Mouse (Mus musculus): ENCODE data around the gene Hsd17b11.

Hsd17b11 gene

GRCm38 (mm10) chr5:104021597-104022378 is at the start of gene Hsd17b11:
Hsd17b11 (minus strand) TSS chr5:104021919.
- DNase-seq (ENCODE audit: low spot score): peak; percentile 91

GRCm38 (mm10) chr5:104071048-104071447 is 49.3 kb upstream of the Hsd17b11 start:
- no peak for DNase-seq (ENCODE audit: low spot score)

GRCm38 (mm10) chr5:104068751-104069150 is 47.0 kb upstream of the Hsd17b11 start:
- no peak for DNase-seq (ENCODE audit: low spot score)

GRCm38 (mm10) chr5:104062773-104063551 is 41.2 kb upstream of the Hsd17b11 start:
- no peak for DNase-seq (ENCODE audit: low spot score)

GRCm38 (mm10) chr5:104061936-104062772 is 40.4 kb upstream of the Hsd17b11 start:
- DNase-seq (ENCODE audit: low spot score): no peak

- DNase-seq (ENCODE audit: low spot score): no peak
Measured at GRCm38 (mm10) chr5:104060429-104060828, 38.7 kb upstream of the Hsd17b11 start.

GRCm38 (mm10) chr5:104059628-104060027 is 37.9 kb upstream of the Hsd17b11 start:
- no peak for DNase-seq (ENCODE audit: low spot score)

GRCm38 (mm10) chr5:104058021-104058420 is 36.3 kb upstream of the Hsd17b11 start:
- DNase-seq (ENCODE audit: low spot score): no peak

- DNase-seq (ENCODE audit: low spot score): no peak
Measured at GRCm38 (mm10) chr5:104056295-104056694, 34.6 kb upstream of the Hsd17b11 start.

- DNase-seq (ENCODE audit: low spot score): no peak
Measured at GRCm38 (mm10) chr5:104055816-104056215, 34.1 kb upstream of the Hsd17b11 start.

GRCm38 (mm10) chr5:104054938-104055337 is 33.2 kb upstream of the Hsd17b11 start:
- no peak for DNase-seq (ENCODE audit: low spot score)

GRCm38 (mm10) chr5:104052956-104053355 is 31.2 kb upstream of the Hsd17b11 start:
- DNase-seq (ENCODE audit: low spot score): no peak

GRCm38 (mm10) chr5:104048139-104048538 is 26.4 kb upstream of the Hsd17b11 start:
- no peak for DNase-seq (ENCODE audit: low spot score)

- DNase-seq (ENCODE audit: low spot score): no peak
Measured at GRCm38 (mm10) chr5:104047200-104048105, 25.7 kb upstream of the Hsd17b11 start.

GRCm38 (mm10) chr5:104046256-104047199 is 24.8 kb upstream of the Hsd17b11 start, which contains the start of gene Nudt9:
Nudt9 (plus strand) TSS chr5:104046306.
- peak; percentile 97 for DNase-seq (ENCODE audit: low spot score)

GRCm38 (mm10) chr5:104043704-104044103 is 22.0 kb upstream of the Hsd17b11 start:
- DNase-seq (ENCODE audit: low spot score): no peak

GRCm38 (mm10) chr5:104042906-104043305 is 21.2 kb upstream of the Hsd17b11 start:
- DNase-seq (ENCODE audit: low spot score): no peak

- no peak for DNase-seq (ENCODE audit: low spot score)
Measured at GRCm38 (mm10) chr5:104039154-104039932, 17.6 kb upstream of the Hsd17b11 start.

GRCm38 (mm10) chr5:104036686-104037085 is 15.0 kb upstream of the Hsd17b11 start:
- DNase-seq (ENCODE audit: low spot score): no peak
